Mouse (Mus musculus) stomach, embryonic 14.5 days (tissue): ENCODE data around the gene 4931406P16Rik. TPM values are rescaled to one million over a fixed set of nuclear protein-coding genes. Genes with fewer than 3 reads are reported as not detected.

ENCODE experiments used
- ATAC-seq: fragments of 200-750 bp; cut with Nextera tagmentation; 2 replicates; pipeline ENCODE4 v1.8.0; 2017; ENCODE audit warnings: low read depth, moderate TSS enrichment; ENCODE audit not compliant: insufficient number of reproducible peaks, insufficient read depth, low FRiP score
- H3K27ac ChIP-seq: fragments of 300-500 bp; sonication (generic); 2 replicates; pipeline ENCODE4 v1.5.1; 2014; ENCODE audit warnings: mild to moderate bottlenecking, low read length, moderate library complexity, mixed read lengths
- H3K27me3 ChIP-seq: fragments of 300-500 bp; sonication (generic); 2 replicates; pipeline ENCODE4 v1.6.1; 2014; ENCODE audit warnings: low read length, control low read depth, mixed read lengths; ENCODE audit not compliant: control insufficient read depth, insufficient read depth
- H3K36me3 ChIP-seq: fragments of 300-500 bp; sonication (generic); 2 replicates; pipeline ENCODE4 v1.6.1; 2014; ENCODE audit warnings: mild to moderate bottlenecking, control low read depth, low read length, moderate library complexity, mixed read lengths; ENCODE audit not compliant: control insufficient read depth, insufficient read depth
- H3K4me1 ChIP-seq: fragments of 300-500 bp; sonication (generic); 2 replicates; pipeline ENCODE4 v1.6.1; 2014; ENCODE audit warnings: low read length, control low read depth, mixed read lengths; ENCODE audit not compliant: control insufficient read depth, insufficient read depth
- H3K4me2 ChIP-seq: fragments of 300-500 bp; sonication (generic); replicated peaks from 2 replicates; pipeline ENCODE4 v1.6.1; 2014; ENCODE audit warnings: low read depth, low read length, control low read depth
- H3K4me3 ChIP-seq: fragments of 300-500 bp; sonication (generic); 2 replicates; pipeline ENCODE4 v1.5.1; 2014; ENCODE audit warnings: low read depth, low read length, control low read depth
- H3K9ac ChIP-seq: fragments of 300-500 bp; sonication (generic); replicated peaks from 2 replicates; pipeline ENCODE4 v1.6.1; 2014; ENCODE audit warnings: low read depth, mild to moderate bottlenecking, control low read depth, low read length, moderate library complexity, mixed read lengths
- H3K9me3 ChIP-seq: fragments of 300-500 bp; sonication (generic); 2 replicates; pipeline ENCODE4 v1.6.1; 2016; ENCODE audit warnings: low read depth, low read length, control low read depth; ENCODE audit not compliant: control insufficient read depth
- WGBS: fragments of 180-500 bp; shearing (Covaris S2); extraction: QIAGEN DNeasy Blood & Tissue Kit; methylation state at CpG from one replicate; pipeline ENCODE4 v1.1.7; 2014; 5-methylcytosine and 5-hydroxymethylcytosine counted together
- polyA plus RNA-seq: library from polyadenylated mRNA; unstranded; fragments of >200 nt; fragmentation: Nextera tagmentation; extraction: Ambion mirVana; gene quantifications from 2 replicates; pipeline ENCODE4 v1.2.1, GENCODE M21; 2014

4931406P16Rik gene
- polyA plus RNA-seq, 1 experiment from 2014 or later = 41.0 TPM

DNA sequence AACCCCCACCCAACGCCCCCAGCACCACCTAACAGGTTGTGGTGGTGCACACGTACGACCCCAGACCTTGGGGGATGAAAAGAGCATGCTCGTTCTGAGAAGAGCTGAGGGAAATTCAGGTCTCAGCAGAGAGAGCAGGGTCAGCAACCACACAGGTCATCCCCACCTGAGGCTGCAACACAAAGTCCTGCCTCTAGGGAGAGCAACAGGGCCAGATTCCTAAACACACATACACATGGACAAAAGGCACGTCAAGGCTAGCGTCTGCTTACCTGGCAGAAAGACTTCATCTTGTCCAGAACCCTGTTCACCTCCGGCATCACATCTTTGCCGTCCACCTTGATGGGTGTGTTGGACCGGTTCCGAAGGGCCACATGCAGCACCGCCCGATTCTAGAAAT is 86.5 kb downstream of the 4931406P16Rik start:
- Histone ChIP-seq H3K27ac (no peak overlapping the region), H3K4me1 (peaks cover 13% of the 10 kb centered on the region; the same call in 1 of the 2 replicates), H3K4me3 (no peak overlapping the region), H3K9ac (no peak overlapping the region), H3K27me3 (no peaks in the 10 kb centered on the region), H3K4me2 (no peak overlapping the region), H3K9me3 (no peaks in the 10 kb centered on the region), H3K36me3 (peaks cover 55% of the 10 kb centered on the region)
- 88% methylated on average over 12 of the region's 12 CpGs for WGBS
- ATAC-seq = no peak

DNA sequence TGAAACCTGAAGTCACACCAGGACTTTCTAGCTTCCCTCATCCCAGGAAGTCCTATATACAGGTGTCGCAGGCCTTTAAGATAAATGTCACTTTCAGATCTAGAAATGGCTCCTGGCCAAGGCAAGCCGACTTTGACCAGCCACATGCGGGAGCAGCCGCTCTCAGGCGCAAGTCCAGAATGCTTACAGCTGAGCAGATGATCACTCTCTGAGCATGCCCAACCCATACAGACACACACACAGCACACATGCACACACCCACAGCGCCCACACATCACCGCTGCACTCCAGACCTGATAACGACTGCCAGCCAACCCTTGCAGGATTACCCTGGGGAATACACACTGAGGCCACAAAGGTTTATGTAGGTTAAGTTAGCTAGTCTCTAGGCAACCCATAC is 87.3 kb downstream of the 4931406P16Rik start:
- Histone ChIP-seq H3K9ac (no peak overlapping the region), H3K4me2 (no peak overlapping the region), H3K36me3 (peaks cover 59% of the 10 kb centered on the region), H3K27me3 (no peaks in the 10 kb centered on the region), H3K4me3 (no peak overlapping the region), H3K4me1 (peaks cover 13% of the 10 kb centered on the region; the same call in 1 of the 2 replicates), H3K9me3 (no peaks in the 10 kb centered on the region), H3K27ac (no peak overlapping the region)
- ATAC-seq = no peak
- 72% methylated on average over 8 of the region's 8 CpGs for WGBS

DNA sequence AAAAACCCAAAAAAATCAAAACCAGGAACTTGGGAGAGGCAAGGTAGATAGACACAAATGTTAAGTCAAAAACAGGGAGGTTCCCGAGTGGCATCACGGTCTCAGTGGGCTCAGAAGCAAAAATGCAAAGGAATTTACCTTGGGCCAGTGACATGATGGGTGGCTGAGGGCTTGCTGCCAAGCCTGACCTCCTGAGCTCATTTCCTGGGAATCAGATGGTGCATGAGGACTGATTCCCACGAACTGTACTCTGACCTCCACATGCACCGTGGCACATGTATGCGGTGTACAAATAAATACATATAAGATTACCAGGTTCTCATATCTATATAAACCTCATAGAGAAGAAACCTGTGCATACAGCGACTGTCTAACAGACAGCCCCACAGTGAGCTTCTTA is 89.0 kb downstream of the 4931406P16Rik start:
- Histone ChIP-seq H3K4me3 (no peak overlapping the region), H3K27ac (no peak overlapping the region), H3K36me3 (peaks cover 75% of the 10 kb centered on the region), H3K27me3 (no peaks in the 10 kb centered on the region), H3K9me3 (no peaks in the 10 kb centered on the region), H3K4me2 (no peak overlapping the region), H3K9ac (no peak overlapping the region), H3K4me1 (peaks cover 12% of the 10 kb centered on the region; the same call in 1 of the 2 replicates)
- ATAC-seq = no peak
- WGBS = 89% methylated on average over 6 of the region's 6 CpGs

DNA sequence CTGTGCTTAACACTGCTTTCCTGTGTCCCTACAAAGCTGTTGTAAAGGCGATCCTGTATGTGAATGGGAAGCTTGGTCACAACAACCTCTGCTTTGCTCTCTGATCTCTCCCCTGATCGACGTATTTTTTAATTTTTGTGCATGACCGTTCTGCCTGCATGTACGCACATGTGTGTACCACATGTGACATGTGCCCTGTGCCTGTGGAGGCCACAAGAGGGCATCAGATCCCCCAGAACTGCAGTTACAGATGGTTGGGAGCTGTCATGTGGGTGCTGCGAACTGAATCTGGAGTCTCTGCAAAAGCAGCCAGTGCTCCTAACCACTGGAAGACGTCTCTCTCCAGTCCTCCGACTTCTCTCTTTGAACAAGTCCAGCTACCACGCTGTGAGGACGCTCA is 91.0 kb downstream of the 4931406P16Rik start:
- H3K4me3 ChIP-seq = no peak overlapping the region
- H3K27ac ChIP-seq = no peak overlapping the region
- WGBS = 95% methylated on average over 10 of the region's 10 CpGs

DNA sequence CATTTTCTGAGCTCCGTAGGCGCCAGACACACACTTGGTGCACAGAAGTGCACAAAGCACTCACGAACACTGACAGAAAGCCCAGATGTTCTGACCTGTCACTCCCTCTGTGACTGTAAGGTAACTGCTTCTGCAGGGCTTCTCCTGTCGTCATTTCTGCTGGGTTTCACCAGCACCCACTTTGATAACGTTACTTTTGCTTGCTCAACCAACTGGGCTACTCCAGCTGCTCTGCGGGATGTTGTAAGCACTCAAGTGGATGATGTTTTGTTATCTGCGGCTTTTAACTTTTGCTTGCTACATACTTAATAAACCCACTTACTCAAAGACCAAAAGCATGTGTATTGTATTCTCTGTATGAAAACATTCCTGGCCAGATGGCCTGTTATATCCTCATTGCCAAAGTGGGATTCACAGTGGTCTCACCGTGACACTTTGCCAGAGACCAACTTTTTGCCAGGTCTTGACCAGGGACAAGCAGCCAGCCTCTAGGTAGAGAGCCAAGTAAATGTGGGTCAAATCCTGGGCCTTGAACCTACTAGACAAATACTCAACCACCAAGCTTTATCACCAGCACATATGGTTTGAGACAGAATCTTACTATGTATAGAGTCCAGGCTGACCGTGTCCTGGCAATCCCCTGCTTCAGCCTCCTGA is 91.6 kb downstream of the 4931406P16Rik start:
- Histone ChIP-seq H3K9ac (no peak overlapping the region), H3K27ac (no peak overlapping the region), H3K4me1 (0 out of 2 replicates have a peak, but pooled peaks cover 3% of the 10 kb centered on the region), H3K27me3 (no peaks in the 10 kb centered on the region), H3K36me3 (peaks cover 86% of the 10 kb centered on the region), H3K4me3 (no peak overlapping the region), H3K4me2 (no peak overlapping the region), H3K9me3 (no peaks in the 10 kb centered on the region)
- 89% methylated on average over 9 of the region's 9 CpGs for WGBS
- no peak for ATAC-seq

More for the DNA sequence above, 91.0 kb downstream of the 4931406P16Rik start:
- no peak for ATAC-seq
- H3K9me3 ChIP-seq = no peaks in the 10 kb centered on the region
- H3K27me3 ChIP-seq = no peaks in the 10 kb centered on the region
- 0 out of 2 replicates have a peak, but pooled peaks cover 3% of the 10 kb centered on the region for H3K4me1 ChIP-seq
- no peak overlapping the region for H3K4me2 ChIP-seq
- no peak overlapping the region for H3K9ac ChIP-seq
- H3K36me3 ChIP-seq = peaks cover 87% of the 10 kb centered on the region

DNA sequence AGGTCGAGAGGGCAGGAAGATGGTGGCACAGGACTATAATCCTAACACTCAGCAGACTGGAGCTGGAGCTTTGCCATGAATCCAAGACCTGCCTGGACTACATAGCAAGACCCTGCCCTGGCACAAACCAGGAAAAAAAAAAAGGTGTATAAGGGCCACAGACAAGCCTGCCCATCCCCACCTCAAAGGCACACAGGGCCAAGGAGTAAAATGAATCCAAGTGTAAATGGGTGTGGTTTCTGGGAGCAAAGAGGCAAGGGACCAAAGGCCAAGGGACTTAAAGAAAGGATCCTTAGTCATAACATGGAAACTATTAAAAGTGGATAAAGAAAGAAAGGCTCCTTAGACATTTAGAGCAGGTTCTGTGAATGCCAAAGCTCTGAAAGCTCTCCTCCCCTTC is 94.9 kb downstream of the 4931406P16Rik start:
- 75% methylated on average over 1 of the region's 1 CpGs for WGBS
- no peak for ATAC-seq

DNA sequence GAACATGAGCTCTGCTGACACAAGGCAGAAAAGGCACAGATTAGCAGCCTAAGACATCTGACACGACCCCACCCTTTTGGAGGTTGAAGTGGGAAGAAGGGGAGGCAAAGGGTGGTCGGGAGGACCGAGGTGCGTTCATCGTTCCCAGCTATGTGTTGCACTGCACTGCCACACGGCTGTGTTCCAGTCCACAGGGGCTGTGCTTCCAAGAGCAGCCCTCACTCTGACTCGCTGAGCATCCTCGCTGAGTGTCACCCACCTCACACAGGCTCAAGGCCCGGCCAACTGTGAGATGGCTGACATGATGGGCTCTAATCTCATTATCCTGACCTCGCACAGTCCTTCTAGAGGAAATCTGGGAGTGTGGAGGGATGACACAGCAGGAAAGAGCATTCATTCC is 96.9 kb downstream of the 4931406P16Rik start:
- no peaks in the 10 kb centered on the region for H3K4me1 ChIP-seq
- peaks cover 84% of the 10 kb centered on the region for H3K36me3 ChIP-seq
- H3K4me2 ChIP-seq = no peak overlapping the region
- WGBS = 88% methylated on average over 10 of the region's 10 CpGs
- no peaks in the 10 kb centered on the region for H3K9me3 ChIP-seq
- no peak overlapping the region for H3K4me3 ChIP-seq
- no peak for ATAC-seq
- H3K9ac ChIP-seq = no peak overlapping the region
- H3K27ac ChIP-seq = no peak overlapping the region
- H3K27me3 ChIP-seq = no peaks in the 10 kb centered on the region

More for the DNA sequence above, 94.9 kb downstream of the 4931406P16Rik start:
- H3K27ac ChIP-seq = no peak overlapping the region
- no peaks in the 10 kb centered on the region for H3K4me1 ChIP-seq
- no peak overlapping the region for H3K4me3 ChIP-seq
- H3K36me3 ChIP-seq = peaks cover 83% of the 10 kb centered on the region
- H3K9me3 ChIP-seq = no peaks in the 10 kb centered on the region
- H3K4me2 ChIP-seq = no peak overlapping the region
- no peak overlapping the region for H3K9ac ChIP-seq
- H3K27me3 ChIP-seq = no peaks in the 10 kb centered on the region

DNA sequence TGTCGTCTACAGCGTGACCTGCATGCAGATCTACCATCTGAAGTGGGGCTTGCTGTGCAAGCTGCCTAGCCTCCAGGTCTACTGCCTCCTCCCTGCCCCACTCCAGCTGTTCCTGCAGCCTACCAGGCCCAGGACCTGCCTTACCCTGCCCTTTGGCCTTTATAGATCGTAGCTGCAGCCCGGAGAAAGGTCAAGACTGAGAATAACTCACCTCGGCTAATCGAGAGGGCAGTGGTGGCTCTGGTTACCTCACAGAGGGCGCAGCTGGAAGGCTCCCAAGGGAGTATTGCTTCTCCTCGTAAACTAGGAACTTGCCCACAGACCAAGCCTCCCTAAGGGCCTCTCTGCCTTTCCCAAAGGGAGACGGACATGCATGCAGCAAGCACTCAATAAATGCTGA is 97.9 kb downstream of the 4931406P16Rik start:
- Histone ChIP-seq H3K36me3 (peaks cover 85% of the 10 kb centered on the region), H3K9me3 (no peaks in the 10 kb centered on the region), H3K4me1 (no peaks in the 10 kb centered on the region), H3K27me3 (no peaks in the 10 kb centered on the region), H3K4me3 (no peak overlapping the region), H3K27ac (no peak overlapping the region), H3K4me2 (no peak overlapping the region), H3K9ac (no peak overlapping the region)
- no peak for ATAC-seq
- 83% methylated on average over 9 of the region's 9 CpGs for WGBS

DNA sequence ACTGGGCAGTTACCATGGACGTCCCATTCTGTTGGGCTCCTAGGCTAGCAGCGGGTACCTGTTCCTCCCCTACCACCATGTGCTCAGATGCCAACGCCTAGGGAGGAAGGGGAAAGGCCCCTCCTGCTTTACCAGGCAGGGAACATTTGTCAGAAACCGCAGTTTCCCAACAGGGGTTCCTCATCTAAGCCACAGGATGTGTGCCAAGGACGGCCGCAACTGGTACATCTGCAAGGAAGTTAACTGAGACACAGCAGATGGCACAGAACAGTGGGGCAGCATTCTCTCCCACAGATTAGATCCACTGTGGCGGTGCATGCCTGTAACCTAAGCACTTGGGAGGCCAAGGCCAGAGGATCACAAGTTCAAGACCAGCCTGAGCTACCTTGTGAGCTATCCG is 98.7 kb downstream of the 4931406P16Rik start:
- WGBS = 97% methylated on average over 8 of the region's 8 CpGs
- Histone ChIP-seq H3K27me3 (no peaks in the 10 kb centered on the region), H3K36me3 (peaks cover 85% of the 10 kb centered on the region), H3K27ac (no peak overlapping the region), H3K9ac (no peak overlapping the region), H3K4me2 (no peak overlapping the region), H3K9me3 (no peaks in the 10 kb centered on the region), H3K4me1 (no peaks in the 10 kb centered on the region), H3K4me3 (no peak overlapping the region)
- ATAC-seq = no peak
